Mouse (Mus musculus) MN1 (cell line): ENCODE measurements around the gene 4930564D02Rik.
A peak's percentile ranks its signal among the peaks of the same experiment; 100 is the strongest.

Experiments used
- DNase-seq: peaks from one replicate; pipeline ENCODE4 v3.0.0-alpha.2; 2016; ENCODE audit warnings: low spot score

Gene 4930564D02Rik

DNA sequence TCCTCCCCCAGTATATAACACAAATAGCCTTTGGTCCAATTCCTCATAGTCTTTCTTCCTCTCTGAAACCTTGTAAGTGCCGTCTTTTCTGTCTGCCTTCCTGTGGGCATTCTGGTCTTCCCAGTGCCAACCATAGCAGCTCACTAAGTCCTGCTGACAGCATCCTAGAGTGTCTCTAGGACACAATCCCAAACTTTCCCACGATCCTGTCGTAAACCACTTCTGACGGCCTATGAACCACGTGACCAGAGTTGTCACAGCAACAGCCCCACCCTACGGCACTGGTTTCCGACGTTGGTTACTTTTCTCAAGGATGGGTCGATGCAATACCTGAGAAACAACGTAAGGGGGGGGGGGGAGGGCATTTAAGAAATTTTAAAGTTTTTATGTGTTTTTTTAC lies at the start of gene 4930564D02Rik:
TSS of gene 4930564D02Rik (plus strand) at position 301 of the 400 bp plus-strand sequence.
- no peak for DNase-seq

DNA sequence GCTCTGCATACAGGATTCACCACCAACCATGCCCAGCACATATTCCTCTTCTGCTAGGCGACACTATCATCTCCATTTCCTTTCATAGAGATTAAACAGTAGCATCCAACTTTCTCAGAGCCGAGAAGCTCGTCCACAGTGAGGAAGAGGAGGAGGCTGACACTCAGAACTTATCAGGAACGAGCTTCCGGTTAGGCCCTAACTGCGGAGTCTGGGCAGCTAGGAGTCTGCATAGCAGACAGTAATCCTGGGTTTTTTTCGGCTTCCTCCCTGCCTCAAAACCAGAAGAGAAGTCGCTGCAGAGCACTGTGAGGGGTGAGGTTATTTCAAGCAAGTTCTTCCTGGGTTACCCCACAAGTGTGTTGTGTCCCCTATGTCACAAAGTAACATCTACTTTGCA lies 49.3 kb upstream of the 4930564D02Rik start:
- DNase-seq, result no peak

DNA sequence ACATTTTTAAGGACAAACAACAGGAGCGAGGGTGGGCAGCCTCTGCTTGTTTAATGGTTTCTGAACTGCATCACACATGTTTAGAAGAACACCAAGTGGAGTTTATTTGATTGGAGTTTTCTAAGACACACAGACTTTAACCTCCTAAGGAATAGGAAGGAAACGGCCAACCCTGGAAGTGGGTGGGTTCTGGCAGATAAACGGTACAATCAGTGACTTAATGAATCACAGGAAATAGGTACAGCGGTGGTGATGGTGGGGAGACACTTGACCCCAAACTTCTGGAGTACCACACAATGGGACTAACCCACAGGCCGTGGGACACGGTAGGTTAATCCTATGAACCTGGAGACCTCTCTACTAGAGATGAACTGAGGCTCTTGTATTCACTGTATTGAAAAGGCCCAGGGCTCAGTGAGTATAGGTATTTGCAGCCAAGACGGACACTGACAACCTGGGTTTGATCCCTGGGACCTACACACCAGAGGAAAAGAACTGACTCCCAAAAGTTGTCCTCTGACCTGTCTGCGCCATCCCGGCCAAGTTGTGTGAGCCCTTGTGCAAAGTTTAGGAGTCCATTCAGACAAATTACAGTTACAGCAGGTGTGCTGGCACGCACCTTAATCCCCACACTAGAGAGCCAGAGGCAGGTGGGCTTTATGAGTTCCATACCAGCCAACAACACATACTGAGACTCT lies 48.4 kb upstream of the 4930564D02Rik start:
- no peak for DNase-seq

DNA sequence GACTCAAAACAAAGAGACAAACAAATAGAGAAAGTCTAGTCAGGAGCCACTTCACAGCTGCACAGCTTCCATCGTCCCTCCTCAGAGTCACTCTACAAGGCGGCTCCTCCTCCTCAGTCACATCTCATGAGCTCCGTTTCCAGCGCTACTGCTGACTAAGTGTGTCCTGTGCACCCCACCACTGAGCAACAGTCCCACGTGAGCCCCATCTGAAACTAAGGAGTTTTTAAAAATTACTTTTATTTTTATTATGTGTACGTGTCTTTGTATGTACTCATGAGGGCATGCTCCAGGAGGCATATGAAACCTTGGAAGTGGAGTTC lies 47.9 kb upstream of the 4930564D02Rik start:
- no peak for DNase-seq

DNA sequence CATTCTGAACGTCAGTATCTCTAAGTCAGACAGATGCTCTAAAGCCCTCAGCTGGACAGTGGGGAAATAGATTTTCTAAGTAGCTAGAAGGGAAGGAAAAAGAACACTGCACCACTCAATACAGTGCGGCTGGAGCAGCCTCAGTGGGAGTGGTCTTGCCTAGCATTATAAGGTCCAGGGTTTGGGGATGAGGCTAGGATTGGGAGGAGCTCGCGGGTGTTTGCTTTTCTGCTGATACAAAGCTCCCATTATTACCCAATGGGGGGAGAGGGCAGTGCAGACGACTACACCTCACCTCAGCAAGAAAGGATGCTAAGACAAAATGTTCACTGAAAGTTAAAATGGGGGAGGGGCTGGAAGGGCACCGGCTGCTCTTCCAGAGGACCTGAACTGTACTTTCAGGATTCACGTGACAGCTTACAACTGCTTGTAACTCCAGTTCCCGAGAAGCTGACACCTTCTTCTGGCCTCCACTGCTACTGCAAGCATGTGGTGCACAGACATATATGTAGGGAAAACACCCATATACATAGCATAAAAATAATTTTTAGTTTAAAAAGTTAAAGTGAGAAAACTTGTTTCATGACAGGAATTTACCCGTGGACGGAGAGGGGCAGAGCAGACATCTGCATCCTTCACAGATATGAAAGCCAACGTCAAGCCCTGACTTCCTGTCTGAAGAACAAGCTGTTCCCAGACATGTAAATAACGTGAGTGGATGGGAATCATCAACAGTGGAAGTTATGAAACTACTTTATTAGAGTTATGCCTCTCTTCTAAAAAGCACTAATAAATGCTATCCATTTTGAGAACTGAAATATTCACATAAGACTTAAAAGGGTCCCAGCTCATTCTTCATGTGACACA lies 46.6 kb upstream of the 4930564D02Rik start:
- DNase-seq, result no peak

DNA sequence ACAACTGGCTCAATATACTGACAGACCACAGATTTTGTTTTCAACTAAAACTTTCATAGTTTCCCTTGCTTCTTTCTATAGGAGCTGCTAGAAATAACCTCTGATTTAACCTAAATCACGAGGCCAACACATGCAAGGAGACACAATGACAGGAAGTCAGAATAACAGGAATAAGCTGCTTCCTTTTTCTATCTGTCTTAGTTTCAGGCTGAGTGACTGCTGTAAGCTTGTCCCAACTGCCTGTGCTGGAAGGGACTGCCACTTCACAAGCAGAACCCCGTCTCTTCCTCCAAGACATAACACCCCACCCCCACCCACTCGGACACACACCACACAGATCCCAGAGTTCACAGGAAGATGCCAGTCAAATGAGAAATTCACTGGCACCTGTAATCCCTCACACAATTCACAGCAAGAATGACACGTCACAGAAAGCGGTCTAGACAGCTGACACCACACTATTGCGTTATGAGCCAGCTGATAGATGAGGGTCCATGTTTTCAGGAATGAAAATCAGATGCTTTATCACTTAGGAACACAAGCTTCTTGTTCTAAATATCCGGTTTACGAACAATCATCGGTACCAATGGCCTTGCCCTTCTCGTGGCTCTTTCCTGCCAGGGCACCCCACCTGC lies 43.2 kb upstream of the 4930564D02Rik start:
- no peak for DNase-seq

DNA sequence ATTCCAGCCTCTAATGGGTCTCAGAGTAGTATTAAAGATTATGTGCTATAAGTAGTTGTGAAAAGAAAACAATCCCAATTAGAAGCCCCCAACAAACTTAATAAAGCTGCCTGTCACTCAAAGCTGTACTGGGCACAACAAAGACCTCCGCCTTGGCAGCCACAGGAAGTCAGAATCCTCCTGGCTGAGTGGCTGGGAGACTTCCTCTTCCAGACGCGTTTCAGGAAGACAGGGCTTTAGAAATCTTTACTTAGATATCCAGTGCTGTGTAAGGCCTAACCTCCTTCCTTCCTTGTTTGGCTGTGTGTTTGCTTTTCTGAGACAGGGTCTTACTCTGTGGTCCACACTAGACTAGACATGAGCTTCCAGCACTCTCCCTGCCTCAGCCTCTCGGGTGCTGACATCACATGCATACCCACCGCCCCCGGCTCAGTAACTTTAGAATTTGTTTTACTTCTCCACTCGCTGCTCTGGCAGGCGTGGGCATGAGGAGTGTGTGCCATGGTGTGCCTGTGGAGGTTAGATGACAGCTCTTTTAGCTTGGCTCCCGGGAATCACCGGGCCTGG lies 30.3 kb upstream of the 4930564D02Rik start:
- no peak for DNase-seq

DNA sequence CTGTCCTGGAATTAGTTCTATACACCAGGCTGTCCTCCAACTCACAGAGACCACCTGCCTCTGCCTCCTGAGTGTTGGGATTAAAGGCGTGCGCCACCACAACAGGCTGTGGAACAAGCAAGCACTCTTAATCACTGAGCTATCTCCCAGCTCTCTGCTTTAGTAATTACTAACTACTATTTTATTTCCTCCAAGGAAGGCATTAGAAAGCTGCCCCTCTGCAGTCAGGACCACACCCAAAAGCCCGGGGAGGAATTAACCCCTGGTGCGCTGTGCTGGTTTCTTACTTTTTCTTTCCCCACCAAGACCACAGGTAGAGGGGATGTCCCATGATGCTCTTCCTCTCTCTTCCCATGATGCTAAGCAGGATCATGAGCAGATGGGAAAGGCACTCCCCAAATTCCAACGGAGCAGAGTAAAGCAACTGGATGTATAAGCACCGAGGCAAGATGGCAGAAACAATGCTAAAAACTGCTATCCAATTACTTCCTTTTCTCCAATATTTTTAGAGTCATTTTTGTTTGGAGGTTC lies 29.3 kb upstream of the 4930564D02Rik start:
- no peak for DNase-seq

DNA sequence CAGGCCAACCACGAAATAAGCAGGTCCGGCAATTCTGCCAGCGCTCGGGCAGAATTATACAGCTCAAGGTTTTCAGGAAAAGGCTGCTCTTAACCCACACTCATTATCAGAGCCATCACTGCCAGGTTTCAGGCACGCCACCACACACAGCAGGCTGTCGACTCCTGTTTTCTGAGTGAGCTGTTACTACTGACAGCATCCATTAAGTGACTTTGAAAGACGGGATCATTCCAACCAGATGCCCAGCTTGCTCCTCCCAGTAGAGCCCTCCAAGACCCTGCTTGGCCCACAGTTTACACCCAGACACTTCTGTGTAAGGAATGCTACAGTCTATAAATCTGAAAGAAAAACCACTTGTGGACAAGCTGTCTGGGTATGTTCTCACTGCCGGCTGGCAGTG lies 26.6 kb upstream of the 4930564D02Rik start:
- DNase-seq, result peak; percentile 70

DNA sequence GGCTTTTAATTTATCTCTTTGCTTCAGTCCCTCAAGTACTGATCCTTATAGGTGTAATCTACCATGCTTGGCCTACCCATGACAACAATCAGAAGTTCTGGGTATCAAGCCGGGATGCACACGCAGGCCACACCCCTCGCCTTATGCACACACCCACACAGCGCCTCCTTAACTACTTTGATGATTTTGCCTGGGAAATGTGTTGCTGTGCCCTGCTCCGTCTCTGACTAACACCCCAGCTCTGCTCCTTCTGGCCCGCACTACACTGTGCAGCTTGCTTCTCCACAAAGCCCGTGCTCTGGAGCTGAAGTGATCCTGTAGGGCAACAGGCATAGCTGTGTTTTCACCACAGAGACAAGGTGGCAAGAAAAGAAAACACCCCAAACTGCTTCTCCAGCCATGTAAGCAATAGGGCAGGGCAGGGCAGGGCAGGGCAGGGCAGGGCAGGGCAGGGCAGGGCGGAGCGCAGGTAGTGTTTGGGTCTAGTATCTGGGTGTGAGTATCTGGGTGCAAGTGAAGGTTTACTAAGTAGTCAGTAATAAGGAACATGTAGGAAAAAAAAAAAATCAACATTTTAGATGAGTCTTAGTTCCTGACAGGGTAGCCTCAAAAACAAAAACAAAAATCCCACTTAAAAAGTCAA lies 25.5 kb upstream of the 4930564D02Rik start:
- no peak for DNase-seq

DNA sequence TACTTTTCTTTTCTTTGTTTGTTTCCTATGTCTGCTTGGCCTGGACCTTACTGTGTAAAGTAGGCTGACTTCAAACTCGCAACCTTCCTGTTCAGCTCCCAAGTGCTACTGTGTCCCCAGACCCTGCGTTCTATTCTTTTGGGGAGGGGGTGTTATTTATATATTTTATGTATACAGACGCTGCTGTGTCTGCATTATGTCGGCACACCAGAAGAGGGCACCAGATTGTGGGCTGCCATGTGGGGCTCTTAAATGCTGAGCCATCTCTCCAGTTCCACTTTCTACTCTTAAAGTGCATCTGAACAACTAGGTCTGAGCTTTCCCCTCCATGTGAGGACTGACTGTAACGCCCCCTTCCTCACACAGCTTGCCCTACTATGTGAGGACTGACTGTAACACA lies 22.9 kb upstream of the 4930564D02Rik start:
- no peak for DNase-seq

DNA sequence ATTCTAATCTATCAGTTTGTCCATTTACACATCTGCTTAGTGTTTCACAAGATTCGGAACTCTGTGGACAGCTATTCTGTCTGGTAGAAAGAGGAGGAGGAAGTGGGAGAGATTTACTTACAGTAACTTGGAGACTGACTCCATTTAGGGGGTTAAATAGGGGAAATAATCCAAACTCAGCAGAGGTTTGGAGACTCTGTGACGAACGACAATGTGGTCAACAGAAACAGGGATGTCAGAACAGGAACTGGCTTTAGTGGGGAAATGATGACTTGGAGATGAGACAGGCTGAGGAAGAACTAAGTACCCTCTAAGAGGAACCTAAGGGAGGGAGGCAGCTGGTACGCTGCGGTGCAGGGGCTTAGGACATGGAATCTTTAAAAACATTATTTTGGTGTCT lies 19.8 kb upstream of the 4930564D02Rik start:
- no peak for DNase-seq

DNA sequence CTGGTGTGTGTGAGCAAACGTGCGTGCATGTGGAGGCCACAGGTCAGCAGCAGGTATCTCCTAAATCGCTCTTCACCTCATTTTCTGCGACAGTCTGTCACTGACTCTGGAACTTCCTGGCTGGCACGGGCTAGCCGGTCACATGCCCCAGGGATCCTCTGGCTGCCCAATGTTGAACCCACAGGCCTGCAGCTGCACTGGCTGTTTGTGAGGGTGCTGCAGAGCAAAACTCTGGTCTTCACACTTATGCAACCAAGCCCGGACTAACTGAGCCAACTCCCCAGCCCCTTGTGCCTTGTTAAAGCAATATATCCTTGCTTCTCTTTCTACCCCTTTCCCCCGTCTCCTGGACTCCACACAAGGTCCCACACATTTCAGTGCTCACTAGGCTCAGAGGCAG lies 19.0 kb upstream of the 4930564D02Rik start:
- DNase-seq, result no peak

DNA sequence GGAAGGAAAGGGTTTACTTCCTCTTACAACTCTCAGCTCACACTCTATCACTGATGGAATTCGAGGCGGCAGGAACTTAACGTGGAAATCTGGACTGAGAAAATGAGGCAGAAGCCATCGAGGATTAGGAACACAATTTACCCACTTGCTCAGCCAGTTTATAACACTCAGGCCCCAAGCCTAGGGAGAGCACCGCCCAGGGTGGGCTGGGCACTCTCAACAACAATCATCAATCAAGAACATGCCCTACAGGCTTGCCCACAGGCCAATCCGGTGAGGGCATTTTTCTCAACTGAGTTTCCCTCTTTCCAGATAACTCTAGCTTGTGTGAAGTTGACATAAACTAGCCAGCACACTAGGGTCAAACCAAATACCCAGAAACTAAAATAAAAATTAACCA lies 16.8 kb upstream of the 4930564D02Rik start:
- no peak for DNase-seq

DNA sequence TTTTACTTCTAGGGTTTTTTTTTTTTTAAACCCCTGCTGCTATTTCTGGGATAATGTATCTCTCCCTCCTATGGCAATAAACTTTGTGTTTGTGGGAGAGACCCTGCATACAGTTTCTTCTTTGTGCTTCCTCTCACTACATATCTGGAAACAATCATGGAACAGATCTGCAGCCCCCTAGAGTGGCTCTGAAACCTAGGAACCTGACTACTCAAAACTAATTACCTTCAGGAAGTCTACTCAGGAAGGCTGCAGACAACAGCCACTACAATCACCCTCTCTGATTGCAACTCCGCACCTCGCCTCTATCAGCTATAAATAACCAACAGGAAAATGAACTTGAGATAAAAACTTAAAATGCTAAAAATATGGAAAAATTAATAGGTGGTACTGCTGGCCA lies 15.5 kb upstream of the 4930564D02Rik start:
- DNase-seq, result no peak

DNA sequence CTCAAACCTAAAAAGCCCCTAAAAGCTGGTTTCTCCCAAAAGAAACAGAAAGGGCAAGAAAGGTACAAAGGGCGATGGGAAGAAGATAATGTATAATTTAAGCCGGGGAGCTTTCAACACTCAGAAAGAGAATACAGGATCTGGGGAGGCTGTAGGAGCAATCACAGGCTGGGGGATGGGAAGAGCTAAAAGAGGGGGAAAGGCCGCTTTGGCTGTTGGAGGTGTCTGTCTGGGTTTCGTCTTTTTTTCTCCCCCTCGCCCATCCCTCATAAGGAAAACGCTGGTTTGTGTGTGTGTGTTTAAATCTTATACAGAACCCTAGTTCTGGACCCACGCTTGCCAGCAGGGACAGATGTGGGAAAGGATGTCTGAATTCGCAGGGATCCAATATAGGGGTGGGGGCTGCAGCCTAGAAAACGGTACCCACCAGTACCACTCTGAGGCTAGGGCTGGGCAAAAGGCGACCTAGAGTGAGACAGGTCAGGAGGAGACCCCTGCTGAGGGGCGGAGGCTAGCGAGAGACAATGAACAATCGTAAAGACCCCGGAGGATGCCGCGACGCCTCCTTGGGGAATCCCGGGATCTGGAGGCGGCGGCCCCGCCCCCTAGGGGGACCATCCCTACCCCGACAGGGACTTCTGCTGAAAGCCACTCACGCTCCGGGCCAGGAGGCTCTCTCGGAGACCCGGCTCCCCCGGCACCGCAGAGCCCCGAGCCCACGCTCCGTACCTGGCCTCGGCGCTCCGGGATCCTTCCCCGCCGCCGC lies 14.3 kb upstream of the 4930564D02Rik start:
- DNase-seq, result no peak

DNA sequence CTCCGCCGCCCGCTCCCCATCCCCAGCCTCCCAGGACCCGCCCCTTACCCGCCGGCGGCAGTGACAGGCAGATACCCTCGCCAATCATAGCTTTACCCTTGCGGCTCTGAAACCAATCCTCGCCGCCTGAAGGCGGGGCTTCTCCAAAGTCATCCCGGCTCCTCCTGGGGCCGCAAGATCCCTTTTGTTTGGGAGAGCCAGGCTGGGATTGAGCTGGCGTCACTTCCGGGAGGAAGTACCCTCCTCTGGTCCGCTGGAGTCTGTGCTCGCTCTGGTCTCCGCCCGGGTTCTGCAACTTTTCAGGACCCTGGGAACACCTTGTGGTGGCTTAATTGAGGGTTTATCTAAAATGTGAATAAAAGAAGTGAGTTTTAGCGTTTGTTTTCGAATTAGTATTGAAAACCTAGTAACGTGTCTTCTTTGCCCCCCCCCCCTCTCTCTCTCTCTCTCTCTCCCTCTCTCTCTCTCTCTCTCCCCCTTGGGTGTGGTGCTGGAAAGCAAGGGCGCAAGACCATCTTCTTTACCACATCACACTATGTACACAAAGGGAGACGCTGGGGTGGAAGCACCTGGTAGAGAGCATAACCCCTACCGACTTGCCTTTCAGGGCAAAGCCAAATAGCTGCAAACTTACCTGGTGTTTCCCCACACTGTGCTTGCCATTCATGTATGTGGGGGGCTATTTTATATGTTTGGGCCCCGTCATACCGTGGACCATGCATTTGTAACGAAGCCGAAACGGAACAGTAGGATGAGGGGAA lies 13.5 kb upstream of the 4930564D02Rik start, which contains the start of gene Cttnbp2nl:
TSS of gene Cttnbp2nl (minus strand) at position 210 of the 761 bp plus-strand sequence.
- DNase-seq, result peak; percentile 97

DNA sequence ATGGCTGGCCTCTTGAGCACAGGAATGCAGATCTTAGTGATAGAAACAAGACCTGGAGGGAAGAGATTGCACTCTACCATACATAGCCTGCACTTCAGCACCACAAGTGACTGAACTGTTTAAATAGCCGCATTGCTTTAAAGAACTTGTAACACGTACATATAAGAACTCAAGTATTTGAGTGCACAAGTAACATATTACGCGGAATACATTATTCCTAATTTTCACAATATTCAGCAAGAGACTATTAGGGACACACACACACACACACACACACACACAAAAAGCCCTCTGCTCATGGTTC lies 13.0 kb upstream of the 4930564D02Rik start:
- no peak for DNase-seq

DNA sequence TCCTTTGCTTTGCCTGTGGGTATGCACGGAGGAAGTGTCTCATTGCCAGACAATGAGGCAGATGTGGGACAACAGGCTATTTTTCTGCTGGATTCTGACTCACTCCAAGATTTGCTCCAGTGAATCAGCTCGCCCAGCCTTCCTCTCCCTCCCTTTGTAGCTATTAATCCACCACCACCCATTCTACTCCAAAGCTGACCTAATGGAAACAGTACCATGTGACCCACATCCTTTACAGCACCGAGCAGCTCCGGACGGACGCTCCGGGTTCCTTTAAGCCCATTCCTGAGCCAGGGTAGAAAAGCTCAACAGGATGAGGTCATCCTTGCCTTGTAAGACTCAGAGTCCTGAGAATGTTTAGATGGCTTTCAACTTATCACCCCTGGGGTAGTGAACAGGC lies 11.7 kb upstream of the 4930564D02Rik start:
- peak; percentile 74 for DNase-seq

DNA sequence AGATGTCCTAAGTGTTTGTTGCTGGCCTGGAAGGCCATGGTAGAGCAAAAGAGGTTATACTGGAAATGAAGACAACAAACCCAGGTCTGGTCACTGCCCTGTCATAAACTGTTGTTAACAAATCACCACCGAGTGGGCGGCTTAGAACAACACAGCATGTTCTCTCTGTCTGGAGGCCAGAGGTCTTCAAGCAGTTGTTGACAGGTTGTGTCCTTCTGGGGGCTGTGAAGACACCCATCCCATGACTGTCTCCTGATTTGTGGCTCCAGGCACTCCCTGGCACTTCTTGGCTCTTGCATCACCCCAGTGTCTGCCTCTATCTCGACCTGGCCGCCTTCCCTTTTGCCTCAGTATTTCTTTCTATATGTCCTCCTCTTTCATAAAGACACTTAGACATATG lies 11.0 kb upstream of the 4930564D02Rik start:
- no peak for DNase-seq
